Mouse (Mus musculus): ENCODE results near the gene Ctnna3. TPM values are rescaled to one million over a fixed set of nuclear protein-coding genes. Genes with fewer than 3 reads are reported as not detected.
A peak's percentile ranks its signal among the peaks of the same experiment; 100 is the strongest.

The Ctnna3 gene
- total and polyA plus RNA-seq, 2 experiments from 2014 or later = 0.63 to 1.0 TPM

- no peak for ATAC-seq (ENCODE audit: low FRiP score)
- Histone ChIP-seq H3K4me2 (ENCODE audit: low read depth, low read length, poor library complexity, severe bottlenecking) (no peak overlapping the region), H3K9ac (replicated peaks; ENCODE audit: low read length, poor library complexity, severe bottlenecking) (no peak overlapping the region), H3K4me3 (ENCODE audit: low read depth, low read length) (no peak overlapping the region), H3K36me3 (ENCODE audit: insufficient read depth, low read length) (no peaks in the 10 kb centered on the region), H3K4me1 (ENCODE audit: insufficient read depth, low read length) (no peaks in the 10 kb centered on the region), H3K27ac (ENCODE audit: low read depth, low read length) (no peak overlapping the region), H3K9me3 (ENCODE audit: low read length) (no peaks in the 10 kb centered on the region), H3K27me3 (ENCODE audit: insufficient read depth, low read length) (no peaks in the 10 kb centered on the region)
- DNase-seq (ENCODE audit: low spot score) = no peak
- 86% methylated on average over 5 of the region's 5 CpGs for WGBS
- no peak for TF ChIP-seq CTCF (IDR thresholded peaks at IDR 0.05)
Measured at GRCm38 (mm10) chr10:63637987-63638386, 208.1 kb downstream of the Ctnna3 start.

DNA sequence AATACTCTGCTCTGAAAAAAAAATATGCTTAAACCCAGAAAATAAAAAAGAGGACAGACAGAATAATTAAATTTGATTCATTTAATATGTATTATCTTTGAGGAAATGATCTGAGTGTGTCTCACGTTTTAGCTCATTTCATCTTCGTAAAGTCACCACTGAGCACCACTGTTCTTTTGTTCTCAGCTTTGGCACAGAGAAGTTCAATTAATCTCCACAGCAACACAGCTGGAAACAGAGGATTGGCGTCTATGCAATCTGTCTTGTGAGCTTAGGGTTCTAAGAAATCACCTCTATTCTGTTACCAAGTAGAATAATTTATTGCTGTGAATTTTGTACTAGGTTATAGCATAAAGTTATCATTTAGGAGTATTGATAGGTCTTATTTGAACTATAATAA, 217.4 kb downstream of the Ctnna3 start:
- Histone ChIP-seq H3K36me3 (ENCODE audit: insufficient read depth, low read length) (no peaks in the 10 kb centered on the region), H3K4me2 (ENCODE audit: low read depth, low read length, poor library complexity, severe bottlenecking) (no peak overlapping the region), H3K9me3 (ENCODE audit: low read length) (no peaks in the 10 kb centered on the region), H3K9ac (replicated peaks; ENCODE audit: low read length, poor library complexity, severe bottlenecking) (no peak overlapping the region), H3K27me3 (ENCODE audit: insufficient read depth, low read length) (no peaks in the 10 kb centered on the region), H3K4me3 (ENCODE audit: low read depth, low read length) (no peak overlapping the region), H3K27ac (ENCODE audit: low read depth, low read length) (no peak overlapping the region), H3K4me1 (ENCODE audit: insufficient read depth, low read length) (no peaks in the 10 kb centered on the region)
- TF ChIP-seq CTCF (IDR thresholded peaks at IDR 0.05) = no peak
- ATAC-seq (ENCODE audit: low FRiP score) (no peak), DNase-seq (ENCODE audit: low spot score) (peak; percentile 21)
- WGBS = 18% methylated on average over 3 of the region's 3 CpGs

DNA sequence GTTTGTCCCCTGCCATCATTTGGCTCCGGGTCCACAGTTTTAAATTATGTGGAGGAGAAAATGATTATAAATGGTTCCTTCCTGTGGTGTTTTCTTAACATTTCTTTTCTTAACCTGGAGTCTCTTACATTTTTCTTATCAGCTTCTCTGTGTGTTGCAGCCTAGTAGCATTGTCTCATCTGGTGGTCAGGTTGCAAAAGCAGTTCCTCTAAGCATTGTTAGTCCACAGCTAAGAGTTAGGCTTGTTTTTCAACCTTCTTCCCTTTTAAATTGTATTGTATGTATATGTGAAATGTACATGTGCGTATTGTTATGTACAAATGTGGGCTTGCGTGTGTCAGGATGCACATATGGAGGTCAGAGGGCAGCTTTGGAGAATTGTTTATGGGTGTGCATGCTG, 220.4 kb downstream of the Ctnna3 start:
- H3K4me2 ChIP-seq (ENCODE audit: low read depth, low read length, poor library complexity, severe bottlenecking) = no peak overlapping the region
- WGBS = 70% methylated on average over 3 of the region's 3 CpGs

GRCm38 (mm10) chr10:63652887-63653286, 223.0 kb downstream of the Ctnna3 start:
- Histone ChIP-seq H3K27ac (ENCODE audit: low read depth, low read length) (no peak overlapping the region), H3K9ac (replicated peaks; ENCODE audit: low read length, poor library complexity, severe bottlenecking) (no peak overlapping the region), H3K4me3 (ENCODE audit: low read depth, low read length) (no peak overlapping the region), H3K9me3 (ENCODE audit: low read length) (no peaks in the 10 kb centered on the region), H3K27me3 (ENCODE audit: insufficient read depth, low read length) (no peaks in the 10 kb centered on the region), H3K4me1 (ENCODE audit: insufficient read depth, low read length) (no peaks in the 10 kb centered on the region), H3K4me2 (ENCODE audit: low read depth, low read length, poor library complexity, severe bottlenecking) (no peak overlapping the region), H3K36me3 (ENCODE audit: insufficient read depth, low read length) (no peaks in the 10 kb centered on the region)
- no peak for TF ChIP-seq CTCF (IDR thresholded peaks at IDR 0.05)
- 88% methylated on average over 9 of the region's 9 CpGs for WGBS
- ATAC-seq (ENCODE audit: low FRiP score) (no peak), DNase-seq (ENCODE audit: low spot score) (no peak)

More for the DNA sequence above, 220.4 kb downstream of the Ctnna3 start:
- no peaks in the 10 kb centered on the region for H3K27me3 ChIP-seq (ENCODE audit: insufficient read depth, low read length)
- H3K4me1 ChIP-seq (ENCODE audit: insufficient read depth, low read length) = no peaks in the 10 kb centered on the region
- no peaks in the 10 kb centered on the region for H3K36me3 ChIP-seq (ENCODE audit: insufficient read depth, low read length)
- DNase-seq (ENCODE audit: low spot score) (no peak), ATAC-seq (ENCODE audit: low FRiP score) (no peak)
- H3K27ac ChIP-seq (ENCODE audit: low read depth, low read length) = no peak overlapping the region
- H3K4me3 ChIP-seq (ENCODE audit: low read depth, low read length) = no peak overlapping the region
- no peak for TF ChIP-seq CTCF (IDR thresholded peaks at IDR 0.05)
- H3K9me3 ChIP-seq (ENCODE audit: low read length) = no peaks in the 10 kb centered on the region
- H3K9ac ChIP-seq (replicated peaks; ENCODE audit: low read length, poor library complexity, severe bottlenecking) = no peak overlapping the region

DNA sequence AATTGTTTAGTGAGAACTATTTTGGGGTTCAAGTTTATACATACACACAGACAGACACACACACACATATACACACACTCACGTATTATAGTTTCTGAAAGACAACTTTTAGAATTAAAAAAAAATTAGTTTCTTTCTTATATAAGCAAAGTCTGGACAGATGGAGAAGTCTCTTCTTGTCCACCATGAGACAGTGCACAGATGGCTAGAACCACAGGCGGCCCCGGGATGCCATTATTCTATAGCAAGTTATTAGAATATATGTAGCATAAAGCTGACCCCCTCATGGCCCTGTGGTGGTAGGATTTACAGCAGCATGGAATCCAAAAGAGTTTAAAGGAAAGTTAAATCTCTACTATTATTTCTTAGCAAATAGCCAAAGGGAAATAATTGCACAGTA, 223.7 kb downstream of the Ctnna3 start:
- Histone ChIP-seq H3K4me2 (ENCODE audit: low read depth, low read length, poor library complexity, severe bottlenecking) (no peak overlapping the region), H3K36me3 (ENCODE audit: insufficient read depth, low read length) (no peaks in the 10 kb centered on the region), H3K9ac (replicated peaks; ENCODE audit: low read length, poor library complexity, severe bottlenecking) (no peak overlapping the region), H3K4me1 (ENCODE audit: insufficient read depth, low read length) (no peaks in the 10 kb centered on the region), H3K27me3 (ENCODE audit: insufficient read depth, low read length) (no peaks in the 10 kb centered on the region), H3K27ac (ENCODE audit: low read depth, low read length) (no peak overlapping the region), H3K4me3 (ENCODE audit: low read depth, low read length) (no peak overlapping the region), H3K9me3 (ENCODE audit: low read length) (no peaks in the 10 kb centered on the region)
- ATAC-seq (ENCODE audit: low FRiP score) = no peak
- 95% methylated on average over 3 of the region's 3 CpGs for WGBS
- DNase-seq (ENCODE audit: low spot score) = no peak
- no peak for TF ChIP-seq CTCF (IDR thresholded peaks at IDR 0.05)

DNA sequence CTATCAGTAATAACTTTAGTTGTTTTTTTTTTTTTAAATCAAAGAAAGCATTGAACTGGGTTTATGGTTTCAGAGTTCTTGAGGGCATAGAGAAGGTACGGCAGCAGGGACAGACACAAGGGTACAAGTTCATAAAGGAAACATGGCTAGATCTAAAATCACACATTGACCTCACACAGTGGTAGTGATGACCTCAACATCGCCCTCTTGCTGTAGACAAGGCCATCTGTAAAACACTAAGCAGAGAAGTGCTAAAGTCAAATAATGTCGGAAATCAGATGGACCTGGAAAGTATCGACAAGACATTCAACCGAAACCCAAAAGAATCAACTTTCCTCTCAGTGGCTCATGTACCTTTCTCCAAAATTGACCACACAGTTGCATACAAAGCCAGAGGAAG, 224.7 kb downstream of the Ctnna3 start:
- H3K27me3 ChIP-seq (ENCODE audit: insufficient read depth, low read length) = no peaks in the 10 kb centered on the region
- no peaks in the 10 kb centered on the region for H3K4me1 ChIP-seq (ENCODE audit: insufficient read depth, low read length)
- ATAC-seq (ENCODE audit: low FRiP score) = no peak
- TF ChIP-seq CTCF (IDR thresholded peaks at IDR 0.05) = no peak; the same call in 1 of the 2 replicates
- WGBS = 94% methylated on average over 5 of the region's 5 CpGs
- no peak for DNase-seq (ENCODE audit: low spot score)
- no peak overlapping the region for H3K4me3 ChIP-seq (ENCODE audit: low read depth, low read length)
- no peaks in the 10 kb centered on the region for H3K36me3 ChIP-seq (ENCODE audit: insufficient read depth, low read length)
- no peak overlapping the region for H3K9ac ChIP-seq (replicated peaks; ENCODE audit: low read length, poor library complexity, severe bottlenecking)
- no peaks in the 10 kb centered on the region for H3K9me3 ChIP-seq (ENCODE audit: low read length)
- no peak overlapping the region for H3K4me2 ChIP-seq (ENCODE audit: low read depth, low read length, poor library complexity, severe bottlenecking)
- no peak overlapping the region for H3K27ac ChIP-seq (ENCODE audit: low read depth, low read length)

Measured in midbrain, postnatal 0 days (tissue).